Mouse (Mus musculus) megakaryocyte, embryonic 14.5 days (primary cell): ENCODE data around the gene Cdk6.
"Not testable (repeated sequence)": the region's sequence is repeated elsewhere in the genome, so short reads cannot be mapped to it uniquely, and the experiment has no call there.

Experiments
- FLI1 ChIP-seq: IDR thresholded peaks from 2 replicates; pipeline ENCODE4 v1.6.1; 2012; ENCODE audit warnings: low read length, inconsistent platforms, mixed read lengths
- GATA1 ChIP-seq: IDR thresholded peaks from 3 replicates; pipeline ENCODE4 v1.6.1; 2012; ENCODE audit warnings: mixed read lengths, low read length, inconsistent platforms, borderline replicate concordance

- not testable (repeated sequence) for TF ChIP-seq GATA1, FLI1
Measured at GRCm38 (mm10) chr5:3434105-3434504, 92.8 kb downstream of the Cdk6 start.
